Mouse (Mus musculus) CD4-positive, CD25-positive, alpha-beta regulatory T cell, adult 4 months (primary cell): ENCODE data around the gene Mdfic. TPM values are rescaled to one million over a fixed set of nuclear protein-coding genes. Genes with fewer than 3 reads are reported as not detected.
"Not testable (repeated sequence)": the region's sequence is repeated elsewhere in the genome, so short reads cannot be mapped to it uniquely, and the experiment has no call there.

Experiments
- ATAC-seq: one replicate; pipeline ENCODE4 v1.8.0; 2017
- polyA plus RNA-seq, 2 experiments: library from polyadenylated mRNA; unstranded; fragments of 100-300 nt; shearing (Covaris generic); gene quantifications; one replicate each; pipeline ENCODE4 v1.2.1; 2017

The Mdfic gene
- polyA plus RNA-seq = 10 to 100 TPM; 16.0 to 24.9 TPM

GRCm38 (mm10) chr6:15720461-15720817, at the start of gene Mdfic:
Mdfic (plus strand) TSS chr6:15720661.
- ATAC-seq = peak; percentile 55

GRCm38 (mm10) chr6:15671364-15671763, 49.1 kb upstream of the Mdfic start:
- ATAC-seq = peak; percentile 60

- ATAC-seq = no peak
Observed at GRCm38 (mm10) chr6:15710080-15710479, 10.4 kb upstream of the Mdfic start.

- peak; percentile 84 for ATAC-seq
Observed at GRCm38 (mm10) chr6:15710706-15711105, 9.8 kb upstream of the Mdfic start.

GRCm38 (mm10) chr6:15712860-15713385, 7.5 kb upstream of the Mdfic start:
- no peak for ATAC-seq

- ATAC-seq = not testable (repeated sequence)
Observed at GRCm38 (mm10) chr6:15714036-15714435, 6.4 kb upstream of the Mdfic start.

GRCm38 (mm10) chr6:15714996-15715844, 5.2 kb upstream of the Mdfic start:
- peak; percentile 39 for ATAC-seq

- ATAC-seq = no peak
Observed at GRCm38 (mm10) chr6:15719919-15720318, 542 bp upstream of the Mdfic start.

GRCm38 (mm10) chr6:15720818-15721715, 606 bp downstream of the Mdfic start:
- peak; percentile 57 for ATAC-seq

GRCm38 (mm10) chr6:15721716-15722031, 1.2 kb downstream of the Mdfic start:
- ATAC-seq = no peak

GRCm38 (mm10) chr6:15722631-15723030, 2.2 kb downstream of the Mdfic start:
- not testable (repeated sequence) for ATAC-seq

GRCm38 (mm10) chr6:15724304-15724703, 3.8 kb downstream of the Mdfic start:
- ATAC-seq = no peak

- peak; percentile 63 for ATAC-seq
Observed at GRCm38 (mm10) chr6:15726422-15726821, 6.0 kb downstream of the Mdfic start.

- no peak for ATAC-seq
Observed at GRCm38 (mm10) chr6:15727681-15728410, 7.4 kb downstream of the Mdfic start.

GRCm38 (mm10) chr6:15728844-15729577, 8.6 kb downstream of the Mdfic start:
- peak; percentile 73 for ATAC-seq

- no peak for ATAC-seq
Observed at GRCm38 (mm10) chr6:15730258-15730657, 9.8 kb downstream of the Mdfic start.

- no peak for ATAC-seq
Observed at GRCm38 (mm10) chr6:15730666-15731065, 10.2 kb downstream of the Mdfic start.

- ATAC-seq = no peak
Observed at GRCm38 (mm10) chr6:15731452-15731851, 11.0 kb downstream of the Mdfic start.

- ATAC-seq = no peak
Observed at GRCm38 (mm10) chr6:15737312-15737911, 17.0 kb downstream of the Mdfic start.

GRCm38 (mm10) chr6:15738331-15738943, 18.0 kb downstream of the Mdfic start:
- ATAC-seq = no peak

- peak; percentile 86 for ATAC-seq
Observed at GRCm38 (mm10) chr6:15739132-15739531, 18.7 kb downstream of the Mdfic start.
